Mouse (Mus musculus): ENCODE measurements around the gene Bco2. TPM values are rescaled to one million over a fixed set of nuclear protein-coding genes. Genes with fewer than 3 reads are reported as not detected.

Bco2 gene
- 0.12 TPM in 1 of 2 replicates, not detected in the other for polyA plus RNA-seq (2014; fragmentation: Nextera tagmentation; extraction: Ambion mirVana)

GRCm38 (mm10) chr9:50555094-50555446, at the start of gene Bco2:
Gene Bco2 (minus strand): TSS chr9:50555181.
- 0 out of 2 replicates have a peak within 1 kb of the TSS, but pooled peaks have one; percentile 40 for H3K9ac ChIP-seq (ENCODE audit: low read length)
- no peak for ATAC-seq (ENCODE audit: insufficient number of reproducible peaks, insufficient read depth, low FRiP score, low read depth)
- H3K36me3 ChIP-seq (ENCODE audit: control insufficient read depth, insufficient read depth, low read length): no peaks in the 10 kb centered on the region
- H3K4me2 ChIP-seq (ENCODE audit: low read length): peak within 1 kb of the TSS; percentile 42; the same call in 1 of the 2 replicates
- H3K27me3 ChIP-seq (ENCODE audit: control insufficient read depth, insufficient read depth, low read length): no peaks in the 10 kb centered on the region
- 47% methylated on average over 2 of the region's 2 CpGs for WGBS
- peak within 1 kb of the TSS in 1 of 2 experiments; percentile 8; a peak in 1 of 4 replicates for H3K4me3 ChIP-seq (ENCODE audit: control insufficient read depth in 1 of 2, insufficient read depth in 1 of 2, low read depth in 1 of 2, low read length in 2 of 2)
- H3K9me3 ChIP-seq (ENCODE audit: control insufficient read depth, low read length): no peaks in the 10 kb centered on the region
- no peak within 1 kb of the TSS for H3K27ac ChIP-seq (replicated peaks in 1 of 2; ENCODE audit: control insufficient read depth in 1 of 2, insufficient read depth in 1 of 2, low read depth in 2 of 2, low read length in 2 of 2)
- H3K4me1 ChIP-seq (ENCODE audit: control insufficient read depth in 2 of 2, insufficient read depth in 2 of 2, low read length in 2 of 2): peaks cover 2 to 4% of the 10 kb centered on the region in 2 experiments; a peak in 1 of 4 replicates

- no peaks in the 10 kb centered on the region for H3K9me3 ChIP-seq (ENCODE audit: control insufficient read depth, low read length)
- H3K4me2 ChIP-seq (ENCODE audit: low read length): peak overlapping the region; percentile 79
- H3K27ac ChIP-seq (replicated peaks in 1 of 2; ENCODE audit: control insufficient read depth in 1 of 2, insufficient read depth in 1 of 2, low read depth in 2 of 2, low read length in 2 of 2): peak overlapping the region; percentile 44 to 87
- peaks cover 11 to 27% of the 10 kb centered on the region in 2 experiments for H3K4me1 ChIP-seq (ENCODE audit: control insufficient read depth in 2 of 2, insufficient read depth in 2 of 2, low read length in 2 of 2)
- no peaks in the 10 kb centered on the region for H3K27me3 ChIP-seq (ENCODE audit: control insufficient read depth, insufficient read depth, low read length)
- ATAC-seq (ENCODE audit: insufficient number of reproducible peaks, insufficient read depth, low FRiP score, low read depth): no peak
- 4% methylated on average over 6 of the region's 6 CpGs for WGBS
- peak overlapping the region; percentile 90 for H3K9ac ChIP-seq (ENCODE audit: low read length)
- peaks cover 58% of the 10 kb centered on the region for H3K36me3 ChIP-seq (ENCODE audit: control insufficient read depth, insufficient read depth, low read length)
- H3K4me3 ChIP-seq (ENCODE audit: control insufficient read depth in 1 of 2, insufficient read depth in 1 of 2, low read depth in 1 of 2, low read length in 2 of 2): peak overlapping the region; percentile 81 to 86
Measured at GRCm38 (mm10) chr9:50604338-50604737, 49.4 kb upstream of the Bco2 start.

GRCm38 (mm10) chr9:50603998-50604324, 49.0 kb upstream of the Bco2 start:
- Histone ChIP-seq H3K9ac (ENCODE audit: low read length) (peak overlapping the region; percentile 90), H3K4me1 (ENCODE audit: control insufficient read depth in 2 of 2, insufficient read depth in 2 of 2, low read length in 2 of 2) (peaks cover 11 to 27% of the 10 kb centered on the region in 2 experiments), H3K4me3 (ENCODE audit: control insufficient read depth in 1 of 2, insufficient read depth in 1 of 2, low read depth in 1 of 2, low read length in 2 of 2) (peak overlapping the region; percentile 81 to 86), H3K36me3 (ENCODE audit: control insufficient read depth, insufficient read depth, low read length) (peaks cover 58% of the 10 kb centered on the region), H3K27me3 (ENCODE audit: control insufficient read depth, insufficient read depth, low read length) (no peaks in the 10 kb centered on the region), H3K27ac (replicated peaks in 1 of 2; ENCODE audit: control insufficient read depth in 1 of 2, insufficient read depth in 1 of 2, low read depth in 2 of 2, low read length in 2 of 2) (peak overlapping the region; percentile 44 to 87), H3K9me3 (ENCODE audit: control insufficient read depth, low read length) (no peaks in the 10 kb centered on the region), H3K4me2 (ENCODE audit: low read length) (peak overlapping the region; percentile 79)
- WGBS: under 1% methylated on average over 24 of the region's 24 CpGs
- ATAC-seq (ENCODE audit: insufficient number of reproducible peaks, insufficient read depth, low FRiP score, low read depth): peak; percentile 83

- H3K9me3 ChIP-seq (ENCODE audit: control insufficient read depth, low read length): no peaks in the 10 kb centered on the region
- H3K9ac ChIP-seq (ENCODE audit: low read length): peak within 1 kb of the TSS; percentile 90
- H3K27me3 ChIP-seq (ENCODE audit: control insufficient read depth, insufficient read depth, low read length): no peaks in the 10 kb centered on the region
- H3K4me3 ChIP-seq (ENCODE audit: control insufficient read depth in 1 of 2, insufficient read depth in 1 of 2, low read depth in 1 of 2, low read length in 2 of 2): peak within 1 kb of the TSS; percentile 81 to 86
- H3K36me3 ChIP-seq (ENCODE audit: control insufficient read depth, insufficient read depth, low read length): peaks cover 58% of the 10 kb centered on the region
- under 1% methylated on average over 48 of the region's 48 CpGs for WGBS
- H3K4me2 ChIP-seq (ENCODE audit: low read length): peak within 1 kb of the TSS; percentile 87
- H3K27ac ChIP-seq (replicated peaks in 1 of 2; ENCODE audit: control insufficient read depth in 1 of 2, insufficient read depth in 1 of 2, low read depth in 2 of 2, low read length in 2 of 2): peak within 1 kb of the TSS; percentile 84 to 87
- ATAC-seq (ENCODE audit: insufficient number of reproducible peaks, insufficient read depth, low FRiP score, low read depth): peak; percentile 95
- peaks cover 11 to 27% of the 10 kb centered on the region in 2 experiments for H3K4me1 ChIP-seq (ENCODE audit: control insufficient read depth in 2 of 2, insufficient read depth in 2 of 2, low read length in 2 of 2)
Measured at GRCm38 (mm10) chr9:50603189-50603997, 48.4 kb upstream of the Bco2 start, which contains the start of the genes Sdhd and Timm8b. Gene Sdhd (minus strand): TSS chr9:50603812. Gene Timm8b (plus strand): TSS chr9:50603910.

- Histone ChIP-seq H3K4me2 (ENCODE audit: low read length) (peak overlapping the region; percentile 87), H3K36me3 (ENCODE audit: control insufficient read depth, insufficient read depth, low read length) (peaks cover 58% of the 10 kb centered on the region)
- WGBS: 65% methylated on average over 7 of the region's 7 CpGs
Measured at GRCm38 (mm10) chr9:50602055-50602845, 47.3 kb upstream of the Bco2 start.

GRCm38 (mm10) chr9:50601536-50601935, 46.6 kb upstream of the Bco2 start:
- Histone ChIP-seq H3K36me3 (ENCODE audit: control insufficient read depth, insufficient read depth, low read length) (peaks cover 59% of the 10 kb centered on the region), H3K9ac (ENCODE audit: low read length) (peak overlapping the region; percentile 90), H3K27me3 (ENCODE audit: control insufficient read depth, insufficient read depth, low read length) (no peaks in the 10 kb centered on the region), H3K27ac (replicated peaks in 1 of 2; ENCODE audit: control insufficient read depth in 1 of 2, insufficient read depth in 1 of 2, low read depth in 2 of 2, low read length in 2 of 2) (peak overlapping the region in 1 of 2 experiments; percentile 1; a peak in 1 of 4 replicates), H3K4me2 (ENCODE audit: low read length) (peak overlapping the region; percentile 87), H3K4me3 (ENCODE audit: control insufficient read depth in 1 of 2, insufficient read depth in 1 of 2, low read depth in 1 of 2, low read length in 2 of 2) (peak overlapping the region in 1 of 2 experiments; percentile 86; a peak in 1 of 4 replicates), H3K4me1 (ENCODE audit: control insufficient read depth in 2 of 2, insufficient read depth in 2 of 2, low read length in 2 of 2) (peaks cover 11 to 27% of the 10 kb centered on the region in 2 experiments), H3K9me3 (ENCODE audit: control insufficient read depth, low read length) (no peaks in the 10 kb centered on the region)
- 46% methylated on average over 6 of the region's 6 CpGs for WGBS
- no peak for ATAC-seq (ENCODE audit: insufficient number of reproducible peaks, insufficient read depth, low FRiP score, low read depth)

More at GRCm38 (mm10) chr9:50602055-50602845, 47.3 kb upstream of the Bco2 start:
- Histone ChIP-seq H3K27ac (replicated peaks in 1 of 2; ENCODE audit: control insufficient read depth in 1 of 2, insufficient read depth in 1 of 2, low read depth in 2 of 2, low read length in 2 of 2) (peak overlapping the region in 1 of 2 experiments; percentile 87; a peak in 2 of 4 replicates), H3K9ac (ENCODE audit: low read length) (peak overlapping the region; percentile 90), H3K9me3 (ENCODE audit: control insufficient read depth, low read length) (no peaks in the 10 kb centered on the region), H3K4me1 (ENCODE audit: control insufficient read depth in 2 of 2, insufficient read depth in 2 of 2, low read length in 2 of 2) (peaks cover 11 to 27% of the 10 kb centered on the region in 2 experiments), H3K4me3 (ENCODE audit: control insufficient read depth in 1 of 2, insufficient read depth in 1 of 2, low read depth in 1 of 2, low read length in 2 of 2) (peak overlapping the region; percentile 81 to 86), H3K27me3 (ENCODE audit: control insufficient read depth, insufficient read depth, low read length) (no peaks in the 10 kb centered on the region)
- no peak for ATAC-seq (ENCODE audit: insufficient number of reproducible peaks, insufficient read depth, low FRiP score, low read depth)

GRCm38 (mm10) chr9:50596973-50597372, 42.0 kb upstream of the Bco2 start:
- Histone ChIP-seq H3K4me1 (ENCODE audit: control insufficient read depth in 2 of 2, insufficient read depth in 2 of 2, low read length in 2 of 2) (peaks cover 5 to 10% of the 10 kb centered on the region in 2 experiments; a peak in 3 of 4 replicates), H3K4me3 (ENCODE audit: control insufficient read depth in 1 of 2, insufficient read depth in 1 of 2, low read depth in 1 of 2, low read length in 2 of 2) (no peak overlapping the region), H3K9me3 (ENCODE audit: control insufficient read depth, low read length) (no peaks in the 10 kb centered on the region), H3K36me3 (ENCODE audit: control insufficient read depth, insufficient read depth, low read length) (peaks cover 66% of the 10 kb centered on the region), H3K27ac (replicated peaks in 1 of 2; ENCODE audit: control insufficient read depth in 1 of 2, insufficient read depth in 1 of 2, low read depth in 2 of 2, low read length in 2 of 2) (no peak overlapping the region), H3K4me2 (ENCODE audit: low read length) (no peak overlapping the region), H3K9ac (ENCODE audit: low read length) (no peak overlapping the region), H3K27me3 (ENCODE audit: control insufficient read depth, insufficient read depth, low read length) (no peaks in the 10 kb centered on the region)
- 92% methylated on average over 8 of the region's 8 CpGs for WGBS
- no peak for ATAC-seq (ENCODE audit: insufficient number of reproducible peaks, insufficient read depth, low FRiP score, low read depth)

Data from heart, embryonic 14.5 days (tissue).